Comparison of ENCODE assay signal across 22 mouse cellular contexts in genomic region chr13:107781741-107782140, GRCm38 (mm10).
"Had no signal": no experiment of that assay in that cellular context is flagged by ENCODE, and none has a peak within 500 bp of the region (broad histone marks: within the 10 kb centered on the region; RNA-seq: fewer than 3 reads in every experiment).

No protein-coding gene starts in this region.

- H3K4me3 ChIP-seq: layer of hippocampus, adult 2 months; left cerebral cortex, adult 2 months; liver, embryonic 13.5 days; megakaryocyte, embryonic 14.5 days; midbrain, embryonic 10.5 days; midbrain, embryonic 13.5 days; myocyte; neural tube, embryonic 12.5 days; neural tube, embryonic 15.5 days; stomach, embryonic 15.5 days had no signal

- H3K27me3 ChIP-seq: liver, embryonic 13.5 days; megakaryocyte, embryonic 14.5 days; midbrain, embryonic 13.5 days; neural tube, embryonic 12.5 days; neural tube, embryonic 15.5 days; stomach, embryonic 15.5 days had no signal

- ATAC-seq: midbrain, embryonic 13.5 days; midbrain, embryonic 16.5 days had no signal

- H3K4me1 ChIP-seq: midbrain, embryonic 13.5 days; stomach, embryonic 15.5 days had no signal

- H3K36me3 ChIP-seq: liver, embryonic 13.5 days; midbrain, embryonic 13.5 days; neural tube, embryonic 15.5 days; stomach, embryonic 15.5 days had no signal

- H3K4me2 ChIP-seq: liver, embryonic 13.5 days; midbrain, embryonic 13.5 days; neural tube, embryonic 12.5 days; neural tube, embryonic 15.5 days; stomach, embryonic 15.5 days had no signal

- DNase-seq: kidney, adult 2 months; kidney, postnatal 25 days; layer of hippocampus, adult 9-11 months; liver, embryonic 13.5 days; lung, adult 2 months; lung, postnatal 14 days; lung, postnatal 4 days; right cerebral cortex, adult 18-20 months; right cerebral cortex, postnatal 25 days; spleen, adult 18-20 months; thymus, postnatal 25 days had no signal

- H3K9ac ChIP-seq: liver, embryonic 13.5 days; midbrain, embryonic 13.5 days; neural tube, embryonic 12.5 days; neural tube, embryonic 15.5 days; stomach, embryonic 15.5 days had no signal

- H3K27ac ChIP-seq: kidney, postnatal 0 days; layer of hippocampus, adult 2 months; left cerebral cortex, adult 2 months; liver, embryonic 13.5 days; midbrain, embryonic 10.5 days; midbrain, embryonic 13.5 days; neural tube, embryonic 12.5 days; neural tube, embryonic 15.5 days; stomach, embryonic 15.5 days had no signal

- H3K9me3 ChIP-seq: liver, embryonic 13.5 days; megakaryocyte, embryonic 14.5 days; midbrain, embryonic 10.5 days; midbrain, embryonic 13.5 days; neural tube, embryonic 12.5 days; neural tube, embryonic 15.5 days; stomach, embryonic 15.5 days had no signal
